24 mouse cellular contexts compared by ENCODE assay signal in the genomic region with DNA sequence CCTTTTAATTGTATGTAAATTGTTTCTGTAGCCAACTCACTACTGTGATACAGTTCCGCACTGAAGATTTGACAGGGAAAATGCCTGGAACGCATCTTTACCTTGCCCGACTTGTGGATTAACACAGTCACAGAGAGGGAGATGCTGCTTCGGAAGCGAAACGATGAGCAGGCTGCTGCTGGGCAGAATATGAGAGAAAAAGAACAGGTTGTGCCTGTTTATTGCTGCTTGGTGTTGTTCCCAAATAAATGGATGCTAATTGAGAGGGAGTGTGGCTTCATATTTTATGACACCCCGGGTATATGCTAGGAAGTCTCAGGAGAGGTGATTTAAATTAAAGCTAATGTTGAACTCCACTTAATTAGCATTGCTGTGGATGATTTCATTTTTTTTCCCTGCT. TPM values are rescaled to one million over a fixed set of nuclear protein-coding genes. Genes with fewer than 3 reads are reported as not detected.
DNase-seq lines count a peak whose midpoint lies in the region; ATAC-seq and TF ChIP-seq lines count a peak whose summit lies in the region.
"Had no signal": no experiment of that assay in that cellular context is flagged by ENCODE, and none has a peak within 500 bp of the region (broad histone marks: within the 10 kb centered on the region; RNA-seq: fewer than 3 reads in every experiment).

No protein-coding gene starts in this region.

- H3K4me2 ChIP-seq in forebrain, embryonic 16.5 days (ENCODE audit: low read length): no peak overlapping the region
- H3K4me2 ChIP-seq in forebrain, embryonic 15.5 days (replicated peaks): no peak overlapping the region
- peak overlapping the region; percentile 23; the same call in 1 of the 2 replicates for H3K4me2 ChIP-seq in hindbrain, embryonic 16.5 days (ENCODE audit: low read length)
- peak overlapping the region; percentile 14; the same call in 1 of the 2 replicates for H3K4me2 ChIP-seq in neural tube, embryonic 14.5 days (ENCODE audit: low read depth, low read length)
- H3K4me2 ChIP-seq: embryonic facial prominence, embryonic 15.5 days; heart, embryonic 15.5 days; intestine, embryonic 15.5 days; midbrain, embryonic 12.5 days had no signal

- H3K9ac ChIP-seq in forebrain, embryonic 16.5 days (replicated peaks; ENCODE audit: low read depth, low read length): no peak overlapping the region
- H3K9ac ChIP-seq in forebrain, embryonic 15.5 days (replicated peaks): no peak overlapping the region
- no peak overlapping the region for H3K9ac ChIP-seq in hindbrain, embryonic 16.5 days (ENCODE audit: low read depth, low read length)
- H3K9ac ChIP-seq in neural tube, embryonic 14.5 days (replicated peaks; ENCODE audit: low read depth, low read length): no peak overlapping the region
- H3K9ac ChIP-seq: embryonic facial prominence, embryonic 15.5 days; heart, embryonic 15.5 days; intestine, embryonic 15.5 days; liver, postnatal 0 days; midbrain, embryonic 12.5 days had no signal

- TF ChIP-seq CTCF in layer of hippocampus, adult 2 months (conservative IDR thresholded peaks at IDR 0.05): no peak

- H3K4me1 ChIP-seq in forebrain, embryonic 16.5 days (replicated peaks; ENCODE audit: control insufficient read depth, insufficient read depth, low read length): peaks cover 16% of the 10 kb centered on the region
- H3K4me1 ChIP-seq in forebrain, embryonic 15.5 days: peaks cover 13% of the 10 kb centered on the region; the same call in 1 of the 2 replicates
- no peaks in the 10 kb centered on the region; the same call in 1 of the 2 replicates for H3K4me1 ChIP-seq in hindbrain, embryonic 16.5 days (ENCODE audit: control insufficient read depth, insufficient read depth, low read depth, low read length)
- peaks cover 6% of the 10 kb centered on the region; the same call in 1 of the 2 replicates for H3K4me1 ChIP-seq in neural tube, embryonic 14.5 days (ENCODE audit: control insufficient read depth, insufficient read depth, low read length)
- H3K4me1 ChIP-seq: embryonic facial prominence, embryonic 15.5 days; heart, embryonic 15.5 days; intestine, embryonic 15.5 days; midbrain, embryonic 12.5 days had no signal

- H3K27me3 ChIP-seq in forebrain, embryonic 16.5 days (replicated peaks; ENCODE audit: control insufficient read depth, insufficient read depth, low read length): no peaks in the 10 kb centered on the region
- H3K27me3 ChIP-seq in forebrain, embryonic 15.5 days: no peaks in the 10 kb centered on the region
- H3K27me3 ChIP-seq in hindbrain, embryonic 16.5 days (replicated peaks; ENCODE audit: control insufficient read depth, insufficient read depth, low read length): no peaks in the 10 kb centered on the region
- no peaks in the 10 kb centered on the region for H3K27me3 ChIP-seq in neural tube, embryonic 14.5 days (ENCODE audit: control insufficient read depth, insufficient read depth, low read length)
- H3K27me3 ChIP-seq: embryonic facial prominence, embryonic 15.5 days; heart, embryonic 15.5 days; intestine, embryonic 15.5 days; midbrain, embryonic 12.5 days had no signal

- no peak for DNase-seq in layer of hippocampus, adult 2 months (ENCODE audit: low spot score in 2 of 2)
- DNase-seq in layer of hippocampus, postnatal 36 days: no peak
- no peak for DNase-seq in urinary bladder, postnatal 25 days (ENCODE audit: low spot score)
- DNase-seq: adrenal gland, postnatal 14 days; cerebellum, adult 9-10 months; gastrocnemius, postnatal 36 days; heart, adult 2 months; heart, postnatal 36 days; kidney, adult 8-10 months; kidney, postnatal 14 days; liver, postnatal 0 days; retina, postnatal 1 day; right cerebral cortex, postnatal 25 days; spleen, adult 18-20 months had no signal

- 0 out of 2 replicates have a peak, but pooled peaks have one; percentile 29 for ATAC-seq in forebrain, embryonic 16.5 days
- ATAC-seq in forebrain, embryonic 15.5 days (replicated peaks): no peak
- ATAC-seq in hindbrain, embryonic 16.5 days: peak; percentile 73
- ATAC-seq in neural tube, embryonic 14.5 days (ENCODE audit: low read depth): peak; percentile 88
- ATAC-seq: CD4-positive, CD25-positive, alpha-beta regulatory T cell, adult 4 months; intestine, embryonic 15.5 days; liver, postnatal 0 days; lung, postnatal 0 days had no signal

- no peak overlapping the region for H3K27ac ChIP-seq in forebrain, embryonic 16.5 days (ENCODE audit: low read length)
- no peak overlapping the region for H3K27ac ChIP-seq in forebrain, embryonic 15.5 days (replicated peaks)
- 0 out of 2 replicates have a peak overlapping the region, but pooled peaks have one; percentile 10 for H3K27ac ChIP-seq in layer of hippocampus, adult 2 months
- no peak overlapping the region for H3K27ac ChIP-seq in hindbrain, embryonic 16.5 days (ENCODE audit: low read depth, low read length)
- no peak overlapping the region for H3K27ac ChIP-seq in neural tube, embryonic 14.5 days (ENCODE audit: low read depth, low read length)
- H3K27ac ChIP-seq: embryonic facial prominence, embryonic 15.5 days; heart, adult 2 months; heart, embryonic 15.5 days; intestine, embryonic 15.5 days; midbrain, embryonic 12.5 days had no signal

- 54% methylated on average over 7 of the region's 7 CpGs for WGBS in forebrain, embryonic 16.5 days
- 56% methylated on average over 7 of the region's 7 CpGs for WGBS in forebrain, embryonic 15.5 days
- WGBS in hindbrain, embryonic 16.5 days: 52% methylated on average over 7 of the region's 7 CpGs
- whole genome bisulfite sequencing in neural tube, embryonic 14.5 days: 44% methylated on average over 7 of the region's 7 CpGs

- H3K36me3 ChIP-seq in forebrain, embryonic 16.5 days (ENCODE audit: control insufficient read depth, insufficient read depth): no peaks in the 10 kb centered on the region
- H3K36me3 ChIP-seq in forebrain, embryonic 15.5 days: no peaks in the 10 kb centered on the region
- no peaks in the 10 kb centered on the region for H3K36me3 ChIP-seq in hindbrain, embryonic 16.5 days (ENCODE audit: control insufficient read depth, insufficient read depth, low read length)
- H3K36me3 ChIP-seq in neural tube, embryonic 14.5 days (ENCODE audit: control insufficient read depth, insufficient read depth, low read length): no peaks in the 10 kb centered on the region
- H3K36me3 ChIP-seq: embryonic facial prominence, embryonic 15.5 days; heart, embryonic 15.5 days; intestine, embryonic 15.5 days; midbrain, embryonic 12.5 days had no signal

- no peak overlapping the region for H3K4me3 ChIP-seq in forebrain, embryonic 16.5 days (replicated peaks; ENCODE audit: low read length)
- H3K4me3 ChIP-seq in forebrain, embryonic 15.5 days: no peak overlapping the region
- H3K4me3 ChIP-seq in layer of hippocampus, adult 2 months: no peak overlapping the region
- H3K4me3 ChIP-seq in hindbrain, embryonic 16.5 days (ENCODE audit: low read length): no peak overlapping the region
- no peak overlapping the region for H3K4me3 ChIP-seq in neural tube, embryonic 14.5 days (ENCODE audit: low read depth, low read length)
- H3K4me3 ChIP-seq: embryonic facial prominence, embryonic 15.5 days; heart, adult 2 months; heart, embryonic 15.5 days; intestine, embryonic 15.5 days; midbrain, embryonic 12.5 days had no signal

- H3K9me3 ChIP-seq in forebrain, embryonic 16.5 days (ENCODE audit: control insufficient read depth, low read length): no peaks in the 10 kb centered on the region
- H3K9me3 ChIP-seq in forebrain, embryonic 15.5 days: no peaks in the 10 kb centered on the region
- H3K9me3 ChIP-seq in hindbrain, embryonic 16.5 days (ENCODE audit: control insufficient read depth, low read length): no peaks in the 10 kb centered on the region
- H3K9me3 ChIP-seq in neural tube, embryonic 14.5 days (ENCODE audit: control insufficient read depth, low read length): no peaks in the 10 kb centered on the region
- H3K9me3 ChIP-seq: embryonic facial prominence, embryonic 15.5 days; heart, embryonic 15.5 days; intestine, embryonic 15.5 days; midbrain, embryonic 12.5 days had no signal

RNA-seq across cellular contexts. Expression of a gene that starts 23.0 kb away (rescaled TPM):
- 30.0 and 33.6 TPM in 2 replicates for polyA plus RNA-seq in forebrain, embryonic 16.5 days (2015; fragmentation: Nextera tagmentation; extraction: Ambion mirVana)
- 28.9 and 29.9 TPM in 2 replicates for polyA plus RNA-seq in forebrain, embryonic 15.5 days (2015; fragmentation: Nextera tagmentation; extraction: Ambion mirVana)
- 10 to 100 TPM; 24.7 to 32.7 TPM for total RNA-seq in layer of hippocampus, adult 2 months (2021)
- total RNA-seq in layer of hippocampus, postnatal 36 days (2021): 10 to 100 TPM; 27.9 to 31.2 TPM
- polyA plus RNA-seq in hindbrain, embryonic 16.5 days (2015; fragmentation: Nextera tagmentation; extraction: Ambion mirVana): 28.0 and 29.0 TPM in 2 replicates
- 27.8 and 30.7 TPM in 2 replicates for polyA plus RNA-seq in neural tube, embryonic 14.5 days (2014; fragmentation: Nextera tagmentation; extraction: Ambion mirVana)

Comparison
In these comparisons a context has a peak if more than half of its experiments do, and no peak if none do; other contexts are left out.
1. H3K4me2 ChIP-seq: peak in hindbrain, embryonic 16.5 days (single experiment) and neural tube, embryonic 14.5 days (single experiment); none in forebrain, embryonic 16.5 days (single experiment) and forebrain, embryonic 15.5 days (single experiment).